Mouse (Mus musculus): ENCODE measurements at regions not wholly inside any gene's neighbourhood (a gene's known extent, or its start where the extent isn't known, plus 50 kb on each side); places are given as distances from the start of the nearest gene placed in this dataset.
A peak's percentile ranks its signal among the peaks of the same experiment; 100 is the strongest.

DNA sequence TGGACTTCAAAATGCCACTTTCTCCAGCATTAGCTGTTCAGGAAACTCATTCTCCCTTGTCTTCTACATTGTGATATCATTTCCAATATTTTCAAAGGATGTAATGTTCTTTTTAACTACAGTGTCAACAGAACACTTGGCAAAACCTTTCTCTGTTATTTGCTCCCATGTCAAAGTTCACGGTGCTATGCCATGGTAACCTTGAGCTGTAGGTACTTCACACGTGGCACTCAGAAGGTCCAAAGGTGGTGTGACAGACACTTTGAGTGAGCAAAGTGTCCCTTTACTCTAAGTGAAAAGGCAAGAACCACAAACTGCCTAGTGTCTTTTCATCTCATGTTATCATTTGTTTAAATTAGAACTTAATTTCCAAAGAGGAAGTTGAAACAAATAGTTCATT is 53.3 kb upstream of the Tram2 start:
- no peak for DNase-seq

DNA sequence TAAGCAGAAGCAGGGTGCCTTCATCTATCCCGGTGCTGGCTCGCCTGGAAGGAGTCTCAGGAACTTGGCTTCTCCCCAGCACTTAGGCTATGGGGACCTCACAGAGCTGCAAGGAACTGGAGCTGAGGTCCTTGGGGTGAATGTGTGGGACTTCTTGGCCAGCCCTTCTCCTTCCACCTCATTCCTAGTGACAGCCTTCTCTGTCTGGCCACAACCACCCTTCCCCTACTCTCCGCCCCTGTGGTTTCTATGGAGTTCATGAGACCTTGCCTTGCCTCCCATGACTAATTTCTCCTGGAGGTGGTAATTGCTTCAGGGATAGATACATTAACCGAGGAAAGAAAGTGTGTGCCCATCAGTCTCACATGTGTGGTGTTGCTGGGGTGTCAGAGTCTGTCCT is 67.9 kb upstream of the Tram2 start:
- DNase-seq: no peak

DNA sequence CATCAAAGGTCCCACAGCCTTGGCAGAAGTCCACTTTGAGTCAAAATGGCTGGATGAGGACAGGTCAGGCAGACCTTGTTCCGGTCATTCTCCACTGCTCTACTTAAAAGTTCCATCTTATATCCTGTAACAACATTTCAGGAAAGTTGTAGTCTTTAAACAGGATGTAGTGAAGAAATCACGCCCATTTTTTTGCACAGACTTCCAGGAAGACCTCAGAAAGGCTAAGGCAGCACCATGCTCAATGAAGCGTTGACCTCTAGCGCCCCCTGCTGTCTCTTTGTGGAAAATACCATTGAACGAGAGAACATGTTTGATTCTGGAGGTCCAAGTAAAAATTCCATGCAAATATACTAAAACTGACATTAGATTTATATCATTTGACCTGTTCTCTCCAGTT is 56.6 kb upstream of the Tmem14a start:
- DNase-seq: peak; percentile 89

DNA sequence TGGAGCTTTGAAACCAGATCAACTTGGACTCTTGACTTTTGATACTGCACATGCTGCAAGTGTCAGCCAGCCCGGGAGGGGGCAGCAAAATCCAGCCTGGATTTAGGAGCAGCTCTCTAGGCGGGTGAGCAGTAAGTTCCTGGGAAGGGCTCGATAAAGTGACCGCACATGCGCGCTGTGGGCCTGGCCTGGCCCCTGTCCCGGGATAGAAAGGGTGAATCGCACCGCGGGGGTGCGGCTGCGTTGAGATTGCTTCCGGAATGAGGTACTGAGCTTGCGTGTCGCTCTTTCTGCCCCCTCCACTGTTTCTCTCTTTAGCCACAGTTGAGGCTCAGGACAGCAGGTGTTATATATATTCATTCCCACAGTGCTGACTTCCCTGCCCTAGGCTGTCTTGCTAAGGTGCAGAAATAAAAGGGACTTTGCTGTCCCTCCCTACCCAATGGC is 52.1 kb upstream of the Tmem14a start:
- DNase-seq: peak; percentile 93

DNA sequence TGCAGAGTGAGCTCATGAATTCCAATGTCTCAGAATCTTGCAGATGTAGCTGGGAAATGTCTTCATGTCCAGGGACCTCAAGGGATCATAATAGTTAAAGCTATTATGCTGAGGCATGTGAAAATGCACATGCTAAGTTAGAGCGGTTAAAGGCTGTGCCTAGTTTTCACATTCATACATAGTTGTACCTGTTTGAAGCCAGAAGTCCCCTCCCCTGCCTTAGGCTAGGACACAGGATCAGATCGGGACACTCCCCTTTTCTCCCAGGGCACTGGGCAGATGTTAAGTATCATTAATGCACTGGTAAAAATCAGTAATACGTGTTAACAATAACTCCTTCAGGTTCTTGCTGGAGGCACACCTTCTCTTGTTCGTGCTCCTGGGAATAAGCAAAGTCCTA is 51.6 kb upstream of the Tmem14a start:
- DNase-seq: no peak
